Mouse (Mus musculus) CH12.LX (cell line): Measurements from ENCODE around the gene Gm17622. TPM values are rescaled to one million over a fixed set of nuclear protein-coding genes. Genes with fewer than 3 reads are reported as not detected.
A peak's percentile ranks its signal among the peaks of the same experiment; 100 is the strongest.

Experiments
- DNase-seq: peaks from one replicate; pipeline ENCODE4 v3.0.0-alpha.2; 2013; ENCODE audit errors: extremely low read depth
- H3K27ac ChIP-seq: 2 replicates; pipeline ENCODE4 v1.5.1; 2012; ENCODE audit warnings: low read depth, mild to moderate bottlenecking, control low read depth, moderate library complexity; ENCODE audit not compliant: insufficient read depth
- H3K27me3 ChIP-seq: replicated peaks from 2 replicates; pipeline ENCODE3; 2012; ENCODE audit warnings: inconsistent platforms
- H3K36me3 ChIP-seq, 2 experiments: replicated peaks in 1 of 2; 2 replicates each; pipeline versions ENCODE3 to v1.6.1; 2012; ENCODE audit warnings: inconsistent platforms in 1 of 2, low read length in 1 of 2, mild to moderate bottlenecking in 1 of 2, mixed read lengths in 1 of 2, moderate library complexity in 1 of 2; ENCODE audit not compliant: control insufficient read depth in 1 of 2, insufficient read depth in 1 of 2
- H3K4me1 ChIP-seq, 2 experiments: 2 replicates each; pipeline ENCODE4 v1.6.1; 2012; ENCODE audit warnings: inconsistent platforms in 1 of 2, moderate library complexity in 1 of 2; ENCODE audit not compliant: insufficient read depth in 2 of 2, control insufficient read depth in 1 of 2
- H3K4me2 ChIP-seq: 2 replicates; pipeline ENCODE4 v1.6.1; 2012; ENCODE audit warnings: low read depth, mild to moderate bottlenecking, control low read depth; ENCODE audit not compliant: poor library complexity, insufficient read depth, severe bottlenecking
- H3K4me3 ChIP-seq, 3 experiments: fragments of 150-350 bp in 1 of 3; sonication (generic) in 1 of 3; replicated peaks in 1 of 3; 2 replicates each; pipeline versions ENCODE3 to v1.5.1; 2011 to 2012; ENCODE audit warnings: low read depth in 2 of 3, low read length in 2 of 3, mild to moderate bottlenecking in 2 of 3, moderate library complexity in 2 of 3, control low read depth in 1 of 3, improper control_type of control experiment in 1 of 3, inconsistent platforms in 1 of 3, mixed read lengths in 1 of 3; ENCODE audit not compliant: poor library complexity in 1 of 3
- H3K79me2 ChIP-seq: replicated peaks from 2 replicates; pipeline ENCODE4 v1.6.1; 2012; ENCODE audit warnings: mild to moderate bottlenecking, moderate library complexity; ENCODE audit not compliant: control insufficient read depth, poor library complexity, insufficient read depth, severe bottlenecking; ENCODE audit errors: extremely low read depth
- H3K9ac ChIP-seq: 2 replicates; pipeline ENCODE4 v1.6.1; 2012; ENCODE audit warnings: low read depth, mild to moderate bottlenecking, control low read depth, moderate library complexity; ENCODE audit not compliant: insufficient read depth
- H3K9me3 ChIP-seq: replicated peaks from 2 replicates; pipeline ENCODE3; 2012; ENCODE audit warnings: low read length, inconsistent platforms, mixed read lengths
- BHLHE40 ChIP-seq: IDR thresholded peaks from 2 replicates; pipeline ENCODE4 v1.6.1; 2011; ENCODE audit warnings: mild to moderate bottlenecking, low read depth, low read length, improper control_type of control experiment
- CHD1 ChIP-seq: IDR thresholded peaks from 2 replicates; pipeline ENCODE4 v1.6.1; 2012; ENCODE audit warnings: low read depth, low read length, improper control_type of control experiment, inconsistent platforms
- CHD2 ChIP-seq: IDR thresholded peaks from 2 replicates; pipeline ENCODE4 v1.6.1; 2011; ENCODE audit warnings: low read length, improper control_type of control experiment
- CTCF ChIP-seq, 2 experiments: IDR thresholded peaks in 1 of 2; conservative IDR thresholded peaks in 1 of 2; 2 replicates each; pipeline ENCODE4 v1.5.1; 2011 to 2012; ENCODE audit warnings: low read depth in 2 of 2, low read length in 2 of 2, improper control_type of control experiment in 1 of 2, inconsistent platforms in 1 of 2, mild to moderate bottlenecking in 1 of 2, moderate library complexity in 1 of 2
- E2F4 ChIP-seq: IDR thresholded peaks from 2 replicates; pipeline ENCODE4 v1.6.1; 2011; ENCODE audit warnings: low read depth, low read length, improper control_type of control experiment; ENCODE audit not compliant: insufficient replicate concordance
- EP300 ChIP-seq: IDR thresholded peaks from 2 replicates; pipeline ENCODE4 v1.6.1; 2011; ENCODE audit warnings: low read length, improper control_type of control experiment
- ETS1 ChIP-seq: conservative IDR thresholded peaks from 2 replicates; pipeline ENCODE4 v1.6.1; 2012; ENCODE audit warnings: low read depth, mild to moderate bottlenecking, inconsistent platforms, low read length, improper control_type of control experiment, moderate library complexity
- HCFC1 ChIP-seq: IDR thresholded peaks from 2 replicates; pipeline ENCODE4 v1.6.1; 2012; ENCODE audit warnings: low read depth, mild to moderate bottlenecking, inconsistent platforms, low read length, improper control_type of control experiment
- IRF4 ChIP-seq: IDR thresholded peaks from 2 replicates; pipeline ENCODE4 v1.6.1; 2014; ENCODE audit warnings: low read depth, mild to moderate bottlenecking, inconsistent platforms, low read length, improper control_type of control experiment
- JUN ChIP-seq: IDR thresholded peaks from 2 replicates; pipeline ENCODE4 v1.6.1; 2011; ENCODE audit warnings: low read depth, mild to moderate bottlenecking, low read length, improper control_type of control experiment, moderate library complexity; ENCODE audit not compliant: insufficient read depth
- JUND ChIP-seq: conservative IDR thresholded peaks from 2 replicates; pipeline ENCODE4 v1.6.1; 2011; ENCODE audit warnings: low read depth, low read length, improper control_type of control experiment
- MAX ChIP-seq: IDR thresholded peaks from 2 replicates; pipeline ENCODE4 v1.6.1; 2011; ENCODE audit warnings: low read length, improper control_type of control experiment
- MEF2A ChIP-seq: IDR thresholded peaks from 2 replicates; pipeline ENCODE4 v1.6.1; 2014; ENCODE audit warnings: low read depth, mild to moderate bottlenecking, inconsistent platforms, low read length, improper control_type of control experiment, borderline replicate concordance
- MXI1 ChIP-seq: IDR thresholded peaks from 2 replicates; pipeline ENCODE4 v1.6.1; 2011; ENCODE audit warnings: mild to moderate bottlenecking, low read depth, low read length, improper control_type of control experiment
- MYC ChIP-seq: IDR thresholded peaks from 2 replicates; pipeline ENCODE4 v1.6.1; 2011; ENCODE audit warnings: low read depth, mild to moderate bottlenecking, improper control_type of control experiment, low read length
- NELFE ChIP-seq: IDR thresholded peaks from 2 replicates; pipeline ENCODE4 v1.6.1; 2011; ENCODE audit warnings: low read depth, low read length, improper control_type of control experiment
- NRF1 ChIP-seq: IDR thresholded peaks from 2 replicates; pipeline ENCODE4 v1.6.1; 2014; ENCODE audit warnings: low read depth, mild to moderate bottlenecking, inconsistent platforms, low read length, improper control_type of control experiment, moderate library complexity
- POLR2A ChIP-seq: IDR thresholded peaks from 2 replicates; pipeline ENCODE4 v1.6.1; 2011; ENCODE audit warnings: low read depth, mild to moderate bottlenecking, improper control_type of control experiment, low read length
- POLR2AphosphoS2 ChIP-seq: IDR thresholded peaks from 2 replicates; pipeline ENCODE4 v1.6.1; 2011; ENCODE audit warnings: low read depth, low read length, improper control_type of control experiment
- SIN3A ChIP-seq: IDR thresholded peaks from 2 replicates; pipeline ENCODE4 v1.6.1; 2012; ENCODE audit warnings: low read length, improper control_type of control experiment, inconsistent platforms
- SMC3 ChIP-seq: IDR thresholded peaks from 2 replicates; pipeline ENCODE4 v1.6.1; 2011; ENCODE audit warnings: low read depth, low read length, improper control_type of control experiment
- TBP ChIP-seq: conservative IDR thresholded peaks from 2 replicates; pipeline ENCODE4 v1.6.1; 2011; ENCODE audit warnings: low read depth, low read length, improper control_type of control experiment
- TCF12 ChIP-seq: IDR thresholded peaks from 2 replicates; pipeline ENCODE4 v1.6.1; 2014; ENCODE audit warnings: low read depth, mild to moderate bottlenecking, inconsistent platforms, low read length, improper control_type of control experiment
- UBTF ChIP-seq: IDR thresholded peaks from 2 replicates; pipeline ENCODE4 v1.6.1; 2012; ENCODE audit warnings: low read depth, mild to moderate bottlenecking, inconsistent platforms, low read length, improper control_type of control experiment, moderate library complexity
- USF1 ChIP-seq: IDR thresholded peaks from 2 replicates; pipeline ENCODE4 v1.6.1; 2014; ENCODE audit warnings: low read depth, mild to moderate bottlenecking, inconsistent platforms, low read length, improper control_type of control experiment
- ZKSCAN1 ChIP-seq: IDR thresholded peaks from 2 replicates; pipeline ENCODE4 v1.6.1; 2012; ENCODE audit warnings: low read depth, inconsistent platforms, low read length, improper control_type of control experiment, borderline replicate concordance
- ZMIZ1 ChIP-seq: IDR thresholded peaks from 2 replicates; pipeline ENCODE4 v1.6.1; 2012; ENCODE audit warnings: low read depth, mild to moderate bottlenecking, inconsistent platforms, low read length, improper control_type of control experiment
- dilution Hi-C: fragments of 300-500 bp; cut with MboI; formaldehyde crosslinking; loops from 2 replicates; pipeline ENCODE4 v1.14.3; 2020; ENCODE audit warnings: low sequenced_read_pairs; ENCODE audit not compliant: extremely low pct_unique_long_range_greater_than_20kb, extremely low pct_ligation_motif_present
- in situ Hi-C: fragments of 300-500 bp; cut with MboI; formaldehyde crosslinking; loops from 3 replicates; pipeline ENCODE4 v1.14.3; 2019; ENCODE audit warnings: low sequenced_read_pairs, low pct_ligation_motif_present, low pct_unique_long_range_greater_than_20kb, mixed read lengths
- polyA plus RNA-seq: library from polyadenylated mRNA; unstranded; fragments of >175 nt; gene quantifications from 2 replicates; pipeline ENCODE4 v1.2.1, GENCODE M21; 2012; ENCODE audit warnings: low read depth; ENCODE audit not compliant: insufficient read length
- total RNA-seq, 2 experiments: library from RNA; depleted of rRNA; stranded (reverse); fragments of 300-350 nt in 1 of 2; fragments of >200 nt in 1 of 2; gene quantifications; 2 replicates each; pipeline ENCODE4 v1.2.3; 2012 to 2014

The Gm17622 gene
- total and polyA plus RNA-seq, 3 experiments, result not detected

DNA sequence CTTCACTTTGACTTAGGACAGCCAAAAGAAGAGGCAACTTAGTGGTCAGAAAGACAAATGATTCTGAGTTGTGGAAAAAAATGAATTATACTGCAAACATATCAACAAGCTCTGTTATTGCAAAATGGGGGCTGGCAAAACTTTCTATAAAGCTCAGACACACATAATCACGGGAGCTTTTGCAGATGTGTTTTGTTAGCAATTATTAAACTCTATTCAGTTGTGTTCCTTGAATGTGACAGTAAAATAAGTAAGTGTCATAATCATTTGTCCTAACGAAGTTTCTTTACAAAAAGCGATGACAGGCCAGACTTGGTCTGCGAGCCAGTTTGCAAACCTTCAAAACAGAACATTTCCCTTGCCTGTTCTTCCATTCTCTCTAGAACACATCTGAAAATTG is 17.0 kb downstream of the Gm17622 start:
- no peak overlapping the region for H3K4me2 ChIP-seq
- dilution Hi-C loops, result no loop called here
- no peaks in the 10 kb centered on the region for H3K9me3 ChIP-seq
- in situ Hi-C loops, result no loop called here
- no peak overlapping the region for H3K4me3 ChIP-seq
- peaks cover 20 to 54% of the 10 kb centered on the region in 2 experiments for H3K36me3 ChIP-seq
- H3K79me2 ChIP-seq, result no peaks in the 10 kb centered on the region
- no peak overlapping the region for H3K9ac ChIP-seq
- no peak overlapping the region for H3K27ac ChIP-seq
- no peaks in the 10 kb centered on the region for H3K27me3 ChIP-seq
- no peak for DNase-seq
- TF ChIP-seq NRF1 (no peak), USF1 (no peak), MAX (no peak), ZMIZ1 (no peak), JUND (no peak), NELFE (no peak), CHD2 (no peak), MXI1 (no peak), UBTF (no peak), ZKSCAN1 (no peak), POLR2AphosphoS2 (no peak), CHD1 (no peak), MYC (no peak), CTCF (conservative IDR thresholded peaks at IDR 0.05 in 1 of 2, IDR thresholded peaks at IDR 0.05 in 1 of 2; ENCODE audit: low read depth in 2 of 2, low read length in 2 of 2) (no peak), SMC3 (no peak), JUN (no peak), SIN3A (no peak), IRF4 (no peak), POLR2A (no peak)
- H3K4me1 ChIP-seq, result peaks cover 7 to 31% of the 10 kb centered on the region in 2 experiments

DNA sequence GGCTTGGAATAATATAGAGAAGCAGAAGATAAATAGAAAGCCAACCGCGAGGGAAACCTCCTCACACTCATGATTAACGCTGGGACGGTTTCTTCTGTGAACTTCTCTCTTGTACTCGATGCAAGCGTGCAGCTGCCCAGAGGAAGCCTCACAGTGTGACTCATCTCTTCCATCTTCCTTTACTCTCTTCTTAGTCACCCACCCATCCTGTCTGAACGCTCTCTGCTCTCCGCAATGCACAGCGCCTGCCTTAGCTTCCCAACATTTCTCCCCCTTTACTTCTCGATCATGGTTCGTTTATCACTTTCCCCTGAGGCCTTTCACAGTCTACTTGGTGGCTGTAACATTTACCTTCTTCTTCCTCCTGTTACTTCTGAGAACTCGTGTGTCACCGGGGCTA is 20.1 kb downstream of the Gm17622 start:
- peaks cover 34 to 64% of the 10 kb centered on the region in 2 experiments for H3K36me3 ChIP-seq
- TF ChIP-seq JUND (peak; percentile 97), MYC (peak; percentile 85; the same call in 1 of the 2 replicates), IRF4 (peak; percentile 87), MXI1 (0 out of 2 replicates have a peak, but pooled peaks have one; percentile 60), ETS1 (peak; percentile 87), UBTF (peak; percentile 55; the same call in 1 of the 2 replicates), TBP (peak; percentile 57; the same call in 1 of the 2 replicates), SMC3 (no peak), TCF12 (peak; percentile 63), MEF2A (peak; percentile 67; the same call in 1 of the 2 replicates), EP300 (peak; percentile 90), BHLHE40 (peak; percentile 87), E2F4 (no peak), HCFC1 (no peak; the same call in 1 of the 2 replicates), POLR2A (peak; percentile 46), JUN (peak; percentile 95)
- H3K27me3 ChIP-seq, result no peaks in the 10 kb centered on the region
- H3K9me3 ChIP-seq, result no peaks in the 10 kb centered on the region
- H3K9ac ChIP-seq, result peak overlapping the region; percentile 61
- peak overlapping the region; percentile 86 for H3K27ac ChIP-seq
- peak overlapping the region in 2 of 3 experiments; percentile 18 to 22 for H3K4me3 ChIP-seq
- dilution Hi-C loops (no loop called here), in situ Hi-C loops (no loop called here)
- no peaks in the 10 kb centered on the region for H3K79me2 ChIP-seq
- peak overlapping the region; percentile 18 for H3K4me2 ChIP-seq
- peaks cover 7 to 33% of the 10 kb centered on the region in 2 experiments for H3K4me1 ChIP-seq
- peak; percentile 86 for DNase-seq
